Mouse (Mus musculus) bone marrow macrophage, adult 2 months (primary cell): ENCODE measurements around the gene Cyp24a1.

Source experiments
- CTCF ChIP-seq: IDR thresholded peaks from 2 replicates; pipeline ENCODE4 v1.5.1; 2012; ENCODE audit warnings: low read depth, mild to moderate bottlenecking, low read length, moderate library complexity
- POLR2A ChIP-seq: IDR thresholded peaks from 2 replicates; pipeline ENCODE4 v1.6.1; 2012; ENCODE audit warnings: mild to moderate bottlenecking, low read depth, low read length, borderline replicate concordance

GRCm38 (mm10) chr2:170539211-170539610 lies 42.3 kb upstream of the Cyp24a1 start:
- TF ChIP-seq CTCF (no peak), POLR2A (no peak)
